In genomic region chr7:35171867-35172382, GRCm38 (mm10) we compare ENCODE assay signal across 7 mouse cellular contexts. TPM values are rescaled to one million over a fixed set of nuclear protein-coding genes. Genes with fewer than 3 reads are reported as not detected.
DNase-seq lines count a peak whose midpoint lies in the region; ATAC-seq lines count a peak whose summit lies in the region.

No protein-coding gene starts in this region.

- no peak overlapping the region for H3K4me3 ChIP-seq in hindbrain, embryonic 15.5 days

- no peaks in the 10 kb centered on the region for H3K9me3 ChIP-seq in hindbrain, embryonic 15.5 days

- H3K4me2 ChIP-seq in hindbrain, embryonic 15.5 days: peak overlapping the region; percentile 29; the same call in 1 of the 2 replicates

- ATAC-seq in hindbrain, embryonic 15.5 days (ENCODE audit: low FRiP score, low read depth): peak; percentile 79

- DNase-seq in ZHBTc4 (ENCODE audit: low read depth, low spot score): peak; percentile 97
- peak; percentile 88 to 94 for DNase-seq in cerebellum, postnatal 14 days
- peak; percentile 46 to 79 for DNase-seq in frontal cortex, postnatal 36 days (ENCODE audit: low spot score in 2 of 2)
- DNase-seq in layer of hippocampus, postnatal 14 days (ENCODE audit: low spot score in 2 of 2): peak; percentile 69 to 86
- peak; percentile 84 for DNase-seq in lung, postnatal 25 days (ENCODE audit: low spot score)
- peak; percentile 93 for DNase-seq in retina, postnatal 1 day

- H3K27me3 ChIP-seq in hindbrain, embryonic 15.5 days: peaks cover 13% of the 10 kb centered on the region

- no peak overlapping the region for H3K9ac ChIP-seq in hindbrain, embryonic 15.5 days

- 3% methylated on average over 15 of the region's 16 CpGs for WGBS in hindbrain, embryonic 15.5 days

- no peak overlapping the region for H3K27ac ChIP-seq in hindbrain, embryonic 15.5 days (replicated peaks)

- H3K36me3 ChIP-seq in hindbrain, embryonic 15.5 days: no peaks in the 10 kb centered on the region

- H3K4me1 ChIP-seq in hindbrain, embryonic 15.5 days (replicated peaks): 0 out of 2 replicates have a peak, but pooled peaks cover 3% of the 10 kb centered on the region

RNA-seq across cellular contexts. Expression of gene Slc7a10, which starts 14.3 kb away (rescaled TPM):
- 24.0 and 25.7 TPM in 2 replicates for polyA plus RNA-seq in hindbrain, embryonic 15.5 days (2015; fragmentation: Nextera tagmentation; extraction: Ambion mirVana)
- total RNA-seq in layer of hippocampus, postnatal 14 days (2021): 10 to 100 TPM; 54.5 to 63.4 TPM

RNA-seq across cellular contexts. Expression of gene Lrp3, which starts 43.4 kb away (rescaled TPM):
- 28.3 and 30.6 TPM in 2 replicates for polyA plus RNA-seq in hindbrain, embryonic 15.5 days (2015; fragmentation: Nextera tagmentation; extraction: Ambion mirVana)
- 10 to 100 TPM; 75.0 to 75.7 TPM for total RNA-seq in layer of hippocampus, postnatal 14 days (2021)

RNA-seq across cellular contexts. Expression of gene Cebpa, which starts 52.8 kb away (rescaled TPM):
- 0.84 and 1.1 TPM in 2 replicates for polyA plus RNA-seq in hindbrain, embryonic 15.5 days (2015; fragmentation: Nextera tagmentation; extraction: Ambion mirVana)
- 10 to 100 TPM; 16.4 to 16.9 TPM for total RNA-seq in layer of hippocampus, postnatal 14 days (2021)
